ENCODE assay signal across 22 mouse cellular contexts in genomic region chr2:118299981-118300380, GRCm38 (mm10). TPM values are rescaled to one million over a fixed set of nuclear protein-coding genes. Genes with fewer than 3 reads are reported as not detected.
"Had no signal": no experiment of that assay in that cellular context is flagged by ENCODE, and none has a peak within 500 bp of the region (broad histone marks: within the 10 kb centered on the region; RNA-seq: fewer than 3 reads in every experiment).

No protein-coding gene starts in this region.

- H3K27me3 ChIP-seq: limb, embryonic 13.5 days; liver, embryonic 12.5 days; liver, embryonic 15.5 days; lung, embryonic 15.5 days; midbrain, embryonic 12.5 days; neural tube, embryonic 13.5 days had no signal

- H3K9me3 ChIP-seq: limb, embryonic 10.5 days; limb, embryonic 13.5 days; liver, embryonic 12.5 days; liver, embryonic 15.5 days; lung, embryonic 15.5 days; midbrain, embryonic 12.5 days; neural tube, embryonic 13.5 days had no signal

- H3K36me3 ChIP-seq: limb, embryonic 10.5 days; limb, embryonic 13.5 days; liver, embryonic 12.5 days; liver, embryonic 15.5 days; lung, embryonic 15.5 days; midbrain, embryonic 12.5 days; neural tube, embryonic 13.5 days had no signal

- DNase-seq: kidney, postnatal 25 days; layer of hippocampus, adult 9-11 months; liver; lung, adult 18-20 months; lung, postnatal 14 days; lung, postnatal 4 days; thymus, adult 2 months; thymus, postnatal 14 days; thymus, postnatal 4 days had no signal

- H3K4me3 ChIP-seq: layer of hippocampus, adult 2 months; limb, embryonic 10.5 days; limb, embryonic 13.5 days; liver, embryonic 12.5 days; liver, embryonic 15.5 days; lung, embryonic 15.5 days; midbrain, embryonic 12.5 days; myocyte; neural tube, embryonic 13.5 days had no signal

- H3K27ac ChIP-seq: kidney, postnatal 0 days; layer of hippocampus, adult 2 months; limb, embryonic 10.5 days; limb, embryonic 13.5 days; liver, embryonic 12.5 days; liver, embryonic 15.5 days; lung, embryonic 15.5 days; midbrain, embryonic 12.5 days; neural tube, embryonic 13.5 days; stomach, postnatal 0 days had no signal

- H3K4me1 ChIP-seq: liver, embryonic 12.5 days; liver, embryonic 15.5 days; lung, embryonic 15.5 days had no signal

RNA-seq across cellular contexts. Expression of gene Fsip1, which starts 43.2 kb away (rescaled TPM):
- total RNA-seq: monocyte, adult 5-6 weeks had no signal
- polyA plus RNA-seq: large intestine, adult 2 months; thymus, adult 2 months had no signal
